Mouse (Mus musculus): ENCODE data around the gene Bckdha.

GRCm38 (mm10) chr7:25625594-25626250, 33.1 kb downstream of the Bckdha start:
- TF ChIP-seq CTCF (conservative IDR thresholded peaks at IDR 0.05; ENCODE audit: low read length) (peak; percentile 90), POU5F1 (IDR thresholded peaks at IDR 0.05; ENCODE audit: borderline replicate concordance, low read length) (no peak), NANOG (IDR thresholded peaks at IDR 0.05; ENCODE audit: borderline replicate concordance, low read length) (no peak)

Measured in E14TG2a.4 (cell line).